In genomic region chr5:5134905-5135511, GRCm38 (mm10) we compare ENCODE assay signal across 25 mouse cellular contexts.
DNase-seq lines count a peak whose midpoint lies in the region; ATAC-seq and TF ChIP-seq lines count a peak whose summit lies in the region.
"Had no signal": no experiment of that assay in that cellular context is flagged by ENCODE, and none has a peak within 500 bp of the region (broad histone marks: within the 10 kb centered on the region; RNA-seq: fewer than 3 reads in every experiment).

No protein-coding gene starts in this region.

- no peak overlapping the region; the same call in 1 of the 2 replicates for H3K4me2 ChIP-seq in forebrain, embryonic 14.5 days (ENCODE audit: low read length)
- H3K4me2 ChIP-seq in hindbrain, embryonic 16.5 days (ENCODE audit: low read length): no peak overlapping the region
- H3K4me2 ChIP-seq: embryonic facial prominence, embryonic 12.5 days; heart, embryonic 15.5 days; limb, embryonic 13.5 days; liver, embryonic 13.5 days; lung, embryonic 14.5 days had no signal

- WGBS in forebrain, embryonic 14.5 days: 70% methylated on average over 13 of the region's 13 CpGs
- WGBS in hindbrain, embryonic 16.5 days: 61% methylated on average over 13 of the region's 13 CpGs

- no peak overlapping the region for H3K9ac ChIP-seq in forebrain, embryonic 14.5 days (ENCODE audit: low read length)
- no peak overlapping the region for H3K9ac ChIP-seq in hindbrain, embryonic 16.5 days (ENCODE audit: low read depth, low read length)
- H3K9ac ChIP-seq: embryonic facial prominence, embryonic 12.5 days; heart, embryonic 15.5 days; limb, embryonic 13.5 days; liver, embryonic 13.5 days; lung, embryonic 14.5 days had no signal

- H3K9me3 ChIP-seq in forebrain, embryonic 14.5 days (replicated peaks; ENCODE audit: control insufficient read depth, low read length): no peaks in the 10 kb centered on the region
- no peaks in the 10 kb centered on the region for H3K9me3 ChIP-seq in hindbrain, embryonic 16.5 days (ENCODE audit: control insufficient read depth, low read length)
- H3K9me3 ChIP-seq: embryonic facial prominence, embryonic 12.5 days; heart, embryonic 15.5 days; limb, embryonic 13.5 days; liver, embryonic 13.5 days had no signal

- peak overlapping the region; percentile 68 for H3K27ac ChIP-seq in layer of hippocampus, adult 2 months
- peak overlapping the region; percentile 28 for H3K27ac ChIP-seq in forebrain, embryonic 14.5 days (ENCODE audit: low read depth, low read length)
- H3K27ac ChIP-seq in hindbrain, embryonic 16.5 days (ENCODE audit: low read depth, low read length): no peak overlapping the region
- H3K27ac ChIP-seq: embryonic facial prominence, embryonic 12.5 days; heart, adult 2 months; heart, embryonic 15.5 days; limb, embryonic 13.5 days; liver, embryonic 13.5 days had no signal

- no peaks in the 10 kb centered on the region for H3K27me3 ChIP-seq in forebrain, embryonic 14.5 days (replicated peaks; ENCODE audit: control insufficient read depth, insufficient read depth, low read length)
- H3K27me3 ChIP-seq in hindbrain, embryonic 16.5 days (replicated peaks; ENCODE audit: control insufficient read depth, insufficient read depth, low read length): no peaks in the 10 kb centered on the region
- H3K27me3 ChIP-seq: embryonic facial prominence, embryonic 12.5 days; heart, embryonic 15.5 days; limb, embryonic 13.5 days; liver, embryonic 13.5 days had no signal

- H3K4me1 ChIP-seq in forebrain, embryonic 14.5 days (ENCODE audit: control insufficient read depth, insufficient read depth, low read length): peaks cover 12% of the 10 kb centered on the region
- H3K4me1 ChIP-seq in hindbrain, embryonic 16.5 days (ENCODE audit: control insufficient read depth, insufficient read depth, low read depth, low read length): no peaks in the 10 kb centered on the region
- H3K4me1 ChIP-seq: embryonic facial prominence, embryonic 12.5 days; limb, embryonic 13.5 days; liver, embryonic 13.5 days had no signal

- H3K36me3 ChIP-seq in forebrain, embryonic 14.5 days (ENCODE audit: control insufficient read depth, insufficient read depth, low read length): no peaks in the 10 kb centered on the region
- no peaks in the 10 kb centered on the region for H3K36me3 ChIP-seq in hindbrain, embryonic 16.5 days (ENCODE audit: control insufficient read depth, insufficient read depth, low read length)
- H3K36me3 ChIP-seq: embryonic facial prominence, embryonic 12.5 days; heart, embryonic 15.5 days; limb, embryonic 13.5 days; liver, embryonic 13.5 days had no signal

- TF ChIP-seq CTCF in layer of hippocampus, adult 2 months (conservative IDR thresholded peaks at IDR 0.05): no peak

- H3K4me3 ChIP-seq in layer of hippocampus, adult 2 months: no peak overlapping the region
- H3K4me3 ChIP-seq in forebrain, embryonic 14.5 days (ENCODE audit: low read depth, low read length): no peak overlapping the region
- no peak overlapping the region for H3K4me3 ChIP-seq in hindbrain, embryonic 16.5 days (ENCODE audit: low read length)
- H3K4me3 ChIP-seq: embryonic facial prominence, embryonic 12.5 days; erythroblast, embryonic 14.5 days; heart, adult 2 months; heart, embryonic 15.5 days; limb, embryonic 13.5 days; liver, embryonic 13.5 days; myocyte had no signal

- peak; percentile 6 for DNase-seq in adrenal gland, adult 2 months
- DNase-seq in adrenal gland, postnatal 25 days: no peak
- DNase-seq in layer of hippocampus, adult 2 months (ENCODE audit: low spot score in 2 of 2): no peak
- DNase-seq in layer of hippocampus, postnatal 25 days (ENCODE audit: extremely low spot score in 1 of 2, low spot score in 1 of 2): no peak
- peak; percentile 67 for DNase-seq in forebrain, embryonic 14.5 days (ENCODE audit: low spot score)
- DNase-seq: cerebellum, postnatal 10 days; gastrocnemius, postnatal 14 days; heart, adult 2 months; heart, postnatal 4 days; kidney, postnatal 36 days; layer of hippocampus, adult 9-11 months; liver, embryonic 13.5 days; lung, embryonic 14.5 days; lung, postnatal 36 days; right cerebral cortex, adult 18-20 months; thymus, postnatal 14 days had no signal

- ATAC-seq in forebrain, embryonic 14.5 days: peak; percentile 62
- ATAC-seq in hindbrain, embryonic 16.5 days: 0 out of 2 replicates have a peak, but pooled peaks have one; percentile 44
- no peak for ATAC-seq in megakaryocyte progenitor cell, adult 5-6 weeks (replicated peaks; ENCODE audit: poor library complexity)
- no peak for ATAC-seq in activated CD4-positive, CD25-positive, alpha-beta regulatory T cell, adult 4 months
- ATAC-seq: intestine, embryonic 16.5 days had no signal

Comparison
In these comparisons a context has a peak if more than half of its experiments do, and no peak if none do; other contexts are left out.
1. DNase-seq: peak in adrenal gland, adult 2 months (single experiment) and forebrain, embryonic 14.5 days (single experiment); none in adrenal gland, postnatal 25 days (single experiment), layer of hippocampus, adult 2 months (0 of 2) and layer of hippocampus, postnatal 25 days (0 of 2).
2. ATAC-seq: peak in forebrain, embryonic 14.5 days (single experiment) and hindbrain, embryonic 16.5 days (single experiment); none in megakaryocyte progenitor cell, adult 5-6 weeks (single experiment) and activated CD4-positive, CD25-positive, alpha-beta regulatory T cell, adult 4 months (single experiment).